Mouse (Mus musculus) adipocyte (in vitro differentiated cells): ENCODE measurements around the gene Cyp46a1.

ENCODE experiments used
- DNase-seq: peaks from one replicate; pipeline ENCODE4 v3.0.0-alpha.2; 2016; ENCODE audit warnings: low spot score

The Cyp46a1 gene

GRCm38 (mm10) chr12:108311741-108312290 is 22.4 kb upstream of the Cyp46a1 start:
- no peak for DNase-seq

- no peak for DNase-seq
Measured at GRCm38 (mm10) chr12:108312432-108312851, 21.7 kb upstream of the Cyp46a1 start.

- no peak for DNase-seq
Measured at GRCm38 (mm10) chr12:108313244-108313772, 20.9 kb upstream of the Cyp46a1 start.

GRCm38 (mm10) chr12:108315818-108316217 is 18.4 kb upstream of the Cyp46a1 start:
- DNase-seq, result no peak

- DNase-seq, result no peak
Measured at GRCm38 (mm10) chr12:108316655-108317054, 17.5 kb upstream of the Cyp46a1 start.

GRCm38 (mm10) chr12:108317201-108317738 is 16.9 kb upstream of the Cyp46a1 start:
- DNase-seq, result no peak

GRCm38 (mm10) chr12:108317826-108318430 is 16.3 kb upstream of the Cyp46a1 start:
- DNase-seq, result no peak

GRCm38 (mm10) chr12:108318499-108318898 is 15.7 kb upstream of the Cyp46a1 start:
- DNase-seq, result no peak

- no peak for DNase-seq
Measured at GRCm38 (mm10) chr12:108320096-108320495, 14.1 kb upstream of the Cyp46a1 start.

GRCm38 (mm10) chr12:108326401-108326800 is 7.8 kb upstream of the Cyp46a1 start:
- no peak for DNase-seq

- DNase-seq, result no peak
Measured at GRCm38 (mm10) chr12:108327889-108328491, 6.2 kb upstream of the Cyp46a1 start.

GRCm38 (mm10) chr12:108333056-108333455 is 1.1 kb upstream of the Cyp46a1 start:
- peak; percentile 65 for DNase-seq

GRCm38 (mm10) chr12:108333481-108333882 is 699 bp upstream of the Cyp46a1 start:
- no peak for DNase-seq

- DNase-seq, result no peak
Measured at GRCm38 (mm10) chr12:108334529-108334928, 348 bp downstream of the Cyp46a1 start.

GRCm38 (mm10) chr12:108338572-108339190 is 4.5 kb downstream of the Cyp46a1 start:
- no peak for DNase-seq

GRCm38 (mm10) chr12:108348151-108348550 is 14.0 kb downstream of the Cyp46a1 start:
- no peak for DNase-seq

GRCm38 (mm10) chr12:108349026-108349425 is 14.8 kb downstream of the Cyp46a1 start:
- no peak for DNase-seq

- DNase-seq, result no peak
Measured at GRCm38 (mm10) chr12:108350931-108351330, 16.8 kb downstream of the Cyp46a1 start.

GRCm38 (mm10) chr12:108352371-108353136 is 18.4 kb downstream of the Cyp46a1 start:
- DNase-seq, result no peak

GRCm38 (mm10) chr12:108354284-108354683 is 20.1 kb downstream of the Cyp46a1 start:
- DNase-seq, result no peak

- no peak for DNase-seq
Measured at GRCm38 (mm10) chr12:108355271-108355670, 21.1 kb downstream of the Cyp46a1 start.

- no peak for DNase-seq
Measured at GRCm38 (mm10) chr12:108355986-108356385, 21.8 kb downstream of the Cyp46a1 start.
